Mouse (Mus musculus) stomach, postnatal 0 days (tissue): ENCODE results near the gene Isy1. TPM values are rescaled to one million over a fixed set of nuclear protein-coding genes. Genes with fewer than 3 reads are reported as not detected.

ENCODE experiments used
- ATAC-seq: fragments of 200-750 bp; cut with Nextera tagmentation; 2 replicates; pipeline ENCODE4 v1.8.0; 2017; ENCODE audit not compliant: low FRiP score, low TSS enrichment
- DNase-seq: peaks from one replicate; pipeline ENCODE4 v3.0.0-alpha.2; 2016; ENCODE audit warnings: low spot score
- H3K27ac ChIP-seq: fragments of 300-500 bp; sonication (generic); replicated peaks from 2 replicates; pipeline ENCODE4 v1.5.1; 2014; ENCODE audit warnings: mild to moderate bottlenecking, control low read depth
- H3K27me3 ChIP-seq: fragments of 300-500 bp; sonication (generic); 2 replicates; pipeline ENCODE4 v1.6.1; 2014; ENCODE audit warnings: low read length; ENCODE audit not compliant: control insufficient read depth, insufficient read depth
- H3K36me3 ChIP-seq: fragments of 300-500 bp; sonication (generic); 2 replicates; pipeline ENCODE4 v1.6.1; 2014; ENCODE audit warnings: low read length, mixed read lengths; ENCODE audit not compliant: control insufficient read depth, insufficient read depth
- H3K4me1 ChIP-seq: fragments of 300-500 bp; sonication (generic); replicated peaks from 2 replicates; pipeline ENCODE4 v1.6.1; 2014; ENCODE audit warnings: antibody characterized with exemption; ENCODE audit not compliant: control insufficient read depth, insufficient read depth
- H3K4me2 ChIP-seq: fragments of 300-500 bp; sonication (generic); replicated peaks from 2 replicates; pipeline ENCODE4 v1.6.1; 2014; ENCODE audit warnings: low read depth, mild to moderate bottlenecking, control low read depth, moderate library complexity
- H3K4me3 ChIP-seq: fragments of 300-500 bp; sonication (generic); 2 replicates; pipeline ENCODE4 v1.5.1; 2014; ENCODE audit warnings: low read depth, low read length, control low read depth
- H3K9ac ChIP-seq: fragments of 300-500 bp; sonication (generic); 2 replicates; pipeline ENCODE4 v1.6.1; 2014; ENCODE audit warnings: mild to moderate bottlenecking, low read length, control low read depth, mixed read lengths
- H3K9me3 ChIP-seq: fragments of 300-500 bp; sonication (generic); 2 replicates; pipeline ENCODE4 v1.6.1; 2016; ENCODE audit warnings: low read length; ENCODE audit not compliant: control insufficient read depth
- CTCF ChIP-seq: IDR thresholded peaks from 2 replicates; pipeline ENCODE4 v1.5.1; 2016; ENCODE audit warnings: antibody characterized with exemption, low read depth, mild to moderate bottlenecking, moderate library complexity
- EP300 ChIP-seq: optimal IDR thresholded peaks from 2 replicates; pipeline ENCODE3; 2016; ENCODE audit warnings: antibody characterized with exemption
- WGBS: fragments of 180-500 bp; shearing (Covaris S2); extraction: QIAGEN DNeasy Blood & Tissue Kit; methylation state at CpG from one replicate; pipeline ENCODE4 v1.1.7; 2014; 5-methylcytosine and 5-hydroxymethylcytosine counted together
- polyA plus RNA-seq: library from polyadenylated mRNA; unstranded; fragments of >200 nt; fragmentation: Nextera tagmentation; extraction: Ambion mirVana; gene quantifications from 2 replicates; pipeline ENCODE4 v1.2.1, GENCODE M21; 2015

Gene Isy1
- polyA plus RNA-seq, 1 experiment from 2014 or later = 27.5 TPM

GRCm38 (mm10) chr6:87879010-87879409 lies 40.4 kb upstream of the Isy1 start:
- WGBS = 27% methylated on average over 4 of the region's 4 CpGs
- no peak overlapping the region for H3K9ac ChIP-seq
- no peaks in the 10 kb centered on the region for H3K9me3 ChIP-seq

GRCm38 (mm10) chr6:87876068-87876643 lies 37.6 kb upstream of the Isy1 start:
- no peaks in the 10 kb centered on the region for H3K9me3 ChIP-seq
- ATAC-seq = no peak; the same call in 1 of the 2 replicates
- 77% methylated on average over 13 of the region's 13 CpGs for WGBS

More at GRCm38 (mm10) chr6:87879010-87879409, 40.4 kb upstream of the Isy1 start:
- Histone ChIP-seq H3K4me1 (no peaks in the 10 kb centered on the region), H3K4me2 (no peak overlapping the region), H3K27me3 (no peaks in the 10 kb centered on the region), H3K4me3 (no peak overlapping the region), H3K27ac (no peak overlapping the region), H3K36me3 (no peaks in the 10 kb centered on the region)
- DNase-seq (peak; percentile 27), ATAC-seq (no peak)
- no peak for TF ChIP-seq EP300
- TF ChIP-seq CTCF = no peak

GRCm38 (mm10) chr6:87875562-87875961 lies 37.0 kb upstream of the Isy1 start:
- Histone ChIP-seq H3K27ac (no peak overlapping the region; the same call in 1 of the 2 replicates), H3K4me1 (no peaks in the 10 kb centered on the region)
- WGBS = 68% methylated on average over 7 of the region's 7 CpGs

More at GRCm38 (mm10) chr6:87876068-87876643, 37.6 kb upstream of the Isy1 start:
- TF ChIP-seq EP300 (no peak), CTCF (no peak)
- Histone ChIP-seq H3K27ac (peak overlapping the region; percentile 40; the same call in 1 of the 2 replicates), H3K4me2 (no peak overlapping the region), H3K4me3 (no peak overlapping the region), H3K27me3 (no peaks in the 10 kb centered on the region), H3K4me1 (no peaks in the 10 kb centered on the region), H3K36me3 (no peaks in the 10 kb centered on the region), H3K9ac (no peak overlapping the region)
- no peak for DNase-seq

DNA sequence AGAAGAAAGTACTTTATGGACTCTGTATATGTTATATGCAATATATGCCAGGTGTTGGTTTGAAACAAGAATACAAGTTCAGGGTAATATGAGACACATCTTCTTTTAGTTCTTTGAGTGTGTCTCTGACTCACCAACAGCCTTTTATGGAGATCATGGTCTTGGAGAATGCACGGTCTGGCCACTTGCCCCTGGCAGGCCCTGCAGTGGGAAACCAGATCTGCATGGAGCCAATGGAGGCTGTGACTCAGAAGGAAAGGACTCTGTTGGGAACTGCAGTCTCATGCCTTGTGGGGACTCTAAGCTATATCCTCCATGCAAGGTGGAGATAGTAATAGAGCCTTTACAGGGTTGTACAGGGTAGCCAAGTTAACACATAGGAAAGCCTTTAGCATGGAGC lies 36.5 kb upstream of the Isy1 start:
- Histone ChIP-seq H3K9me3 (no peaks in the 10 kb centered on the region), H3K9ac (no peak overlapping the region), H3K27ac (no peak overlapping the region), H3K4me1 (no peaks in the 10 kb centered on the region), H3K27me3 (no peaks in the 10 kb centered on the region), H3K36me3 (no peaks in the 10 kb centered on the region), H3K4me2 (no peak overlapping the region), H3K4me3 (no peak overlapping the region)
- WGBS = 62% methylated on average over 1 of the region's 1 CpGs
- no peak for DNase-seq
- TF ChIP-seq CTCF (no peak), EP300 (no peak)
- peak; percentile 41; the same call in 1 of the 2 replicates for ATAC-seq

More at GRCm38 (mm10) chr6:87875562-87875961, 37.0 kb upstream of the Isy1 start:
- no peaks in the 10 kb centered on the region for H3K36me3 ChIP-seq
- DNase-seq = no peak
- H3K27me3 ChIP-seq = no peaks in the 10 kb centered on the region
- ATAC-seq = peak; percentile 75
- H3K4me2 ChIP-seq = no peak overlapping the region
- H3K9ac ChIP-seq = no peak overlapping the region
- no peaks in the 10 kb centered on the region for H3K9me3 ChIP-seq
- H3K4me3 ChIP-seq = no peak overlapping the region
- TF ChIP-seq EP300 (no peak), CTCF (no peak)

DNA sequence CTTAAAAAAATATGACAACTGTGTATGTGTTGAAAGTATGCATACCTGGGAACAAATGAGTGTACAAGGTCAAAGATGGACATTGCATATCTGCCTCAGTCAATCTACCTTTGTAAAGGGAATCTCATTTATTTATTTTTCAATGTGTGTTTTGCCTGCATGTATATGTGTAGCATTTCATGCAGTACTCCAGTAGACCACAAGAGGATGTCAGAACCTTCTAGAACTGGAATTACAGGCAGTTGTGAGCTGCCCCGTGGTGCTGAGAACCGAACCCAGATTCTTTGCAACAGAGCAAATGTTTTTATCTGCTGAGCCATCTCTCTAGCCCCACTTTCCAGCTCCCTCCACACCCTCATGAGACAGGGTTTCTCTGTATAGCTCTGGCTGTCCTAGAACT lies 35.4 kb upstream of the Isy1 start:
- Histone ChIP-seq H3K4me2 (no peak overlapping the region), H3K36me3 (no peaks in the 10 kb centered on the region), H3K4me3 (no peak overlapping the region), H3K27ac (no peak overlapping the region), H3K4me1 (no peaks in the 10 kb centered on the region), H3K9ac (no peak overlapping the region), H3K27me3 (no peaks in the 10 kb centered on the region), H3K9me3 (no peaks in the 10 kb centered on the region)
- DNase-seq (no peak), ATAC-seq (no peak)
- TF ChIP-seq CTCF = peak; percentile 25; the same call in 1 of the 2 replicates
- TF ChIP-seq EP300 = no peak
- WGBS = 83% methylated on average over 2 of the region's 2 CpGs

- Histone ChIP-seq H3K36me3 (no peaks in the 10 kb centered on the region), H3K9ac (no peak overlapping the region), H3K4me3 (no peak overlapping the region), H3K9me3 (no peaks in the 10 kb centered on the region), H3K4me2 (no peak overlapping the region), H3K4me1 (no peaks in the 10 kb centered on the region), H3K27me3 (no peaks in the 10 kb centered on the region), H3K27ac (no peak overlapping the region)
- TF ChIP-seq EP300 (no peak), CTCF (no peak)
- ATAC-seq (no peak), DNase-seq (no peak)
- WGBS = 44% methylated on average over 1 of the region's 1 CpGs
These were observed 34.5 kb upstream of the Isy1 start for GRCm38 (mm10) chr6:87873104-87873503.
